Mouse (Mus musculus) ovary, postnatal 10 days (tissue): ENCODE data around the gene Parvb.

Experiments
- DNase-seq: peaks from one replicate; pipeline ENCODE4 v3.0.0; 2022; ENCODE audit warnings: low spot score

Gene Parvb

DNA sequence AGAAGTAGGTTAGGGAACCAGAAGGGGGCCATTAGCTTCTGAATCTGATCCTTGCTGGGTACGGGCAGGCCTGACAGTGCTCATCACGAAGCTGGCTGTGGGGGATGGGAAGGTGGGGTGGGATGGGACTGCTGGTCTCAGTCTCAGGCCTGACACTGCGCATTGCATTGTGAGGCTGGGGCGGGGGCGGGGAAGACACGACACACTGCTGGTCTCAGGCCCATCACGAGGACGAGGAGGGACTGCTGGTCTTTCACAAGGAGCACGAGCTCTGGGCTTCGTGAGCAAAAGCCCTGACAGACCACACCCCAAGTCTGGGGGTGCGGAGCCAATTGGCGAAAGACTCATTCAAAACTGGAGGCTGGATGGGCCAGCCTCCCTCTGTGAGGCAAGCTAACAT lies 93.9 kb downstream of the Parvb start:
- DNase-seq, result no peak

DNA sequence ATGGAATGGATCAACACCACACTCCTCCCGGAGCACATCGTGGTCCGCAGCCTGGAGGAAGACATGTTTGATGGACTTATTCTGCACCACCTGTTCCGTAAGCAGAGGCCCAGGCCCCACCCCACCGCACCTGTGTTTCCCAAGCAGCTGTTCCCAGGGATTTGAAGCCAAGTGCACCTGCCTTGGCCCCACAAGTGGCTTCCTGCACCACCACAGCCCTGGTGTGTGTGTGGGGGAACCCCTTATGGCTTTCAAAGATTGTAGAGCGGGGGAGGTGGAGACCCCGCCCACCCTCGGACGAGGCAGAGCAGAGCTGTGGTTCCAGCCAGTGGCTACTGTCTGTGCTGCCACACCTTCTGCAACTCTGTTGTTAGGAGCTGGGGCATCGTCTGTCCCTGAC lies 97.0 kb downstream of the Parvb start:
- no peak for DNase-seq

DNA sequence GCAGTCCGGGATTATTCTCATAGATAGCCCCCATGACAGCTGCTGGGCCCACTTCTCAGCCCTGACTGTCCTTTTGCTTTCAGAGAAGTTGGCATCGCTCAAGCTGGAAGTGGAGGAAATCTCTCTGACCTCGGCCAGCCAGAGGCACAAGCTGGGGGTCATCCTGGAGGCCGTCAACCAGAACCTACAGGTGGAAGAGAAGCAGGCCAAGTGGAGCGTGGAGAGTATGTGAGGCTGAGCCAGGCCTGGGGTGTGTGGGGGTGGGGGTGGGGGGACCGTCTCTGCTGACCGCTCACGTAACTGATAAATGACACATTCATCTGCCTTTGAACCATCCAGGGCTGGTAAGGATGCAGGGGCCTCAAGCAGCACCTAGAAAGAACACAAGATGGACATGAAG lies 98.1 kb downstream of the Parvb start:
- DNase-seq, result no peak

DNA sequence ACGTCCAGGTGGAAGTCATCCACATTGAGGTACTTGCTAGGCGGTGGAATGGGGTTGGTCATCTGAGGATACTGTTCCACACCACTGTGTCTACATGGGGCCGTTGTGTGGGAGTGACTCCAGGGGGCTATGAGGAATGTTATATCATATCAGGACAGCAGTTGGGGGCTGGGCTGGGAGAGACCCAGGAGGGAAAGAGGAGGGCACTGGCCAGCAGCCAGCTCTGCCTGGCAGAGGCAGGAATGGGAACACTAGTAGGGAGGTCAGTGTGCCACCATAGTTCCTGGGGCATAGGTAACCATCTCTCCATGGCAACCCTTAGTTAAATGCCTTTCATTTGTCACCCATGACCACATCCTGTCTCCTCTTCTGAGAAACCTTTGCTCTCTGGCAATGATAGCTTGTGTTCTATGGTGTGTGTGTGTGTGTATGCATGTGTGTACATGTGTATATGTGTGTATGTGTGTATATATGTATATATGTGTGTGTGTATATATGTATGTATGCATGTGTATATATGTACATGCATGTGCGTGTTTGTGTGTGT lies 99.3 kb downstream of the Parvb start:
- DNase-seq, result no peak

GRCm38 (mm10) chr15:84336281-84336817 lies 104.5 kb downstream of the Parvb start:
- no peak for DNase-seq

GRCm38 (mm10) chr15:84337599-84337998 lies 105.8 kb downstream of the Parvb start:
- DNase-seq, result no peak

DNA sequence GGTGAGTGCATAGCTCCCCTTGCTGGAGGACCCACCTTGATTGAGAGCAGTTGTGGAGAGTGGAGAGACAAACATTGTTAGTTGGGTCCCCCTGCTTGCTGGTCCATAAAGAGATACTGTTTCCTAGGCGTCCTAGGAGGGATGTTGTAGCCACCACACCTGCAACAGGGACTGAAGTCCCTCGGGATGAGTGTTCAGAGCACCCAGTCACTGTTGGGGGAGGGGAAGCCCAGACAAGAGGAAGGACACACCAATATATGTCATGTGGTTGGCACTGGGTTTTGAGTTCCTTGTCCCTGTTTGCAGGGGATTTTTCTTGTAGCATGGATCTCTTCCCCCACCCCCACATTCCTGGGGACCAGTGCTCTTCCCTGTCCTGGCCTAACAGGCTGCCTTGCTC lies 109.1 kb downstream of the Parvb start:
- DNase-seq, result no peak

GRCm38 (mm10) chr15:84348769-84349168 lies 116.9 kb downstream of the Parvb start:
- DNase-seq, result no peak

DNA sequence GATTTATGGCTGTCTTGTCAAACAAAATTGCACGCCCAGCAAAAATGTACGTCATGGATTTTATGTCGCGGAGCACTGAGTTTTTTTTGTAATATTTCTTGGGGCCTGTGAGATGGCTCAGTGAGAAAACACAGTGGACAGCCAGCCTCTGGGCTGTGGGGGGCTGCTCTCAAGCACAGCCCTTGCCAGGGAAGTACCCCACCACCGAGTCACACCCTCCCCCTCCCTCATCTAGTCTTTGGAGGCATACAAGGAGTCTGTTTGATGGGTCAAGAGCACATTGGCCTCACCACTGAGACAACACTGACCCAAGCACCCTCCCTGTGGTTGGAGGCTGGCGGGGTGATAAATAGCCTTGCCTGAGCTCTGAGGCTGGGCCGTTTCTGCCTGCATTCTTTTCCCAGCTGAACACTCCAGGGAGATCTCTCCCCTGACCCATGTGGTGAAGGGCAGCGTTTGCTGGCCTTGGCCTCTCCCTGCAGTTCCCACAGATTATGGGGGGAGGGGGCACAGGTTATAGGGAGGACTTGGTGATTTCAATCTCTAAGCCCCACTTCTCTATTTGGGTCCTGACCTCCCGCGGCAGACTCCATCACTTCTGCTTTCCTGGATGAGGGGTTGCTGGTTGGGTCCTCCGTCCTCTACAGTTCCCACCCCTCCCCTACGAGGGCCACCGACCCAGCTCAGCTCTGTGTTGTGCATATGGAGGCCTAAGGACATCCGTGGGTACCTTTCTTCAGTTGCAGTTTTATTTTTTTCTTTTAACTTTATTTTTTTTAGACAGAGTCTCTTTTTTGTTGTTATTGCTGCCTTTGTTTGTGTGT lies 118.3 kb downstream of the Parvb start:
- no peak for DNase-seq

DNA sequence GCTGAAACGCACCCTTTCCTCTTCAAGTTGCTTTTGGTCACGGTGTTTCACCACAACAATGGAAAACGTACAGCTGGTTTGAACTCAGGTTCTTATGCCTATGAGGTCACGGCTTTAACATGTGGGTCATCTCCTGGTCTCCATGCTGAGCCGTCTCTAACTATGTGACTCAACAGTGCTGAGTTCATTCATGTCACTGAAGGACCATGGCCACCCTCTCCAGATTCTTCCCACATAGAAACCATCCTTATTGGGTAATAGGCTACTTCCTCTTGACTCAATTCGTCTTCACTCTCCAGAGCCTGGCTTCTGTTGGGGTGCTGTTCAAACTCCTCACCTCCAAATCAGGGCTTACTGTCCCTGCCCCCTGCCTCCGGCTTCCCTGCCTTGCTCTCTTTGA lies 119.5 kb downstream of the Parvb start:
- no peak for DNase-seq

DNA sequence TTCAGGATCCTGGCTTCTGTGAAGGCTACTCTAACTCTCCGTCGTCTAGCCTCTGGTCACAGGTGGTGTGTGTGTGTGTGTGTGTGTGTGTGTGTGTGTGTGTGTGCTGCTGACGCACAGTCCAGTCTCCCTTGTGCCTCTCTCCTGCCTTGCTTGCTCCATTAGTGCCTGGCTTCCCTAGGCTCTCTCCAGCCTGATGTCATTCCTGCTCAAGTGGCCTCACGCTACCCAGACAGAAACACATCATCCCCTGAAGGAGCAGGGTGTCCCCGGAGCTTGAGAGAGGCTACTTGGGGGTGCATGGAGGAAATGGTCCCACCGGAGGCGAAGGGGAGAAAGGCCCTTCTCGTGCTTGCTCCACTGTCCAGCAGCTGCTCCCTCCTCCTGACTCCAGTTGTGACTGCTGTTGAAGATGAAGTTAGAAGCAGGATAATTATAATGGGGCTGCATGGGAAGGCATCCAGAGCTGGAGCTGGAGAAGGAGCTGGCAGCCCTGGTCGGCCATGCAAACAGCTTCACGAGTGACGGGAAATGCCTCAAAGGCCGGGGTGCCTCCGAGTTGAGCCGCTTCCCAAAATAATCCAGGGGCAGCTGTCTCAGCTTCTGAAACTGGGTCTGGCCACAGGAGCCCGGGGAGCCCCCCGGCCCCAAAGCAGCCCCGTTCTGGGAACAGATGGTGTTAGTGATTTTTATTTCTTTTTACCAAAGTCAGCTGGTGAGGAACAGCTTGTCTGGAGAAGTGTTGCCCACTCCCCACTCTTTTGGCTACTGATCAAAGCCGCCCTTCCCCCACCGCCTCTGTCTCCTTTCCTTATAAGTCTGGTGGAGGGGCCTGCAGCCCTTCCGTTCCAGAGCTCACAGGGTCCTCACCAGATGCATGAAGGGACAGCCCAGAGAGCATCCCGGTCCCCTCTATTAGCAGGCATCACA lies 120.3 kb downstream of the Parvb start:
- DNase-seq, result no peak

DNA sequence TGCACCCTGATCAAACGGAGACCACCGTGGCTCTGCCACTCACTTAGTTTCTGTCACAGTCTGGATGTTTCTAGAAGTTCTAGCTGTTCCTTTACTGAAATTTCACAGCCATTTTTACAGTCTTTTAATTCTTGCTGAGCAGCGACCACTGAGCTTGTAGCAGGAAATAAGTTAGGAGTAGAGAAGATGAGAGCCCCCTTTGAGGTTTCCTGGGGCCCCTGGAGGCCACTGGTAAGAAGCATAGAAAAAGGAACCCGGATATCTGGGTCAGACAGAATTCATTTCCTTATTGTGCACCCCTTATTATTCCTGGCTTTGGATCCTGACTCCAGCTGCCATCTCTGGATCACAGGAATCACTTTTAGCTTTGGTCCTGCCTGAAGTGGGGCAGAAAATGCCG lies 123.2 kb downstream of the Parvb start:
- DNase-seq, result no peak

- no peak for DNase-seq
Observed at GRCm38 (mm10) chr15:84364746-84365145, 132.9 kb downstream of the Parvb start.
